26 mouse cellular contexts compared by ENCODE assay signal in the genomic region with DNA sequence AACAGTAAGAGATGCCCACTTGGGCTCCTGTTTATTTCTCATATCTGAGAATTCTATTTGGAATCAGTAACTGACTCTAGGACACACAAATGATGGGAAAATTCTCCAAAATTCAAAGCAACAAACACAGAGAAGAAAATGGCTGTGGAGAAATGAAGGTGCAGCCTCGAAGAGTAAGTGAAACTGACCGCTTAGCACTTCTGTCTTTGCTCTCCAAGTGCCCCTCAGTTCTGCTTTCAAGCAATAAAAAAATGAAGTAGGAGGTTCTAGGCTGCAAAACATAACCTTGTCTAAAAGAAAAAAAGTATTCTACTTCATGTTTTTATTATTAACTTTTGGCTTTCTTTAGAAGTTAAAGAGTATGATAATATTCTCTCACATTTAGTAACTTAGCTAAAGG.
DNase-seq lines count a peak whose midpoint lies in the region; ATAC-seq and TF ChIP-seq lines count a peak whose summit lies in the region.
"Had no signal": no experiment of that assay in that cellular context is flagged by ENCODE, and none has a peak within 500 bp of the region (broad histone marks: within the 10 kb centered on the region; RNA-seq: fewer than 3 reads in every experiment).

No protein-coding gene starts in this region.

- H3K9me3 ChIP-seq in CH12.LX (replicated peaks; ENCODE audit: low read length): no peaks in the 10 kb centered on the region
- no peaks in the 10 kb centered on the region for H3K9me3 ChIP-seq in midbrain, postnatal 0 days (ENCODE audit: low read length)
- H3K9me3 ChIP-seq in liver, embryonic 11.5 days (ENCODE audit: control insufficient read depth, low read length): no peaks in the 10 kb centered on the region
- H3K9me3 ChIP-seq: embryonic facial prominence, embryonic 12.5 days; embryonic facial prominence, embryonic 15.5 days; forebrain, embryonic 15.5 days; heart, embryonic 12.5 days; heart, embryonic 15.5 days; hindbrain, embryonic 10.5 days; hindbrain, embryonic 13.5 days; intestine, embryonic 15.5 days had no signal

- no peak for TF ChIP-seq CTCF in CH12.LX (conservative IDR thresholded peaks at IDR 0.05 in 1 of 2, IDR thresholded peaks at IDR 0.05 in 1 of 2; ENCODE audit: low read depth in 2 of 2, low read length in 2 of 2)
- TF ChIP-seq CTCF in midbrain, postnatal 0 days (IDR thresholded peaks at IDR 0.05): no peak

- no peak overlapping the region for H3K9ac ChIP-seq in CH12.LX (ENCODE audit: insufficient read depth, low read depth)
- H3K9ac ChIP-seq in midbrain, postnatal 0 days (replicated peaks; ENCODE audit: low read length, poor library complexity, severe bottlenecking): no peak overlapping the region
- H3K9ac ChIP-seq in liver, embryonic 11.5 days (ENCODE audit: low read depth, low read length): no peak overlapping the region
- H3K9ac ChIP-seq: embryonic facial prominence, embryonic 12.5 days; embryonic facial prominence, embryonic 15.5 days; forebrain, embryonic 15.5 days; heart, embryonic 12.5 days; heart, embryonic 15.5 days; hindbrain, embryonic 13.5 days; intestine, embryonic 15.5 days had no signal

- in situ Hi-C loops in CH12.LX (cut with MboI; ENCODE audit: low pct_ligation_motif_present, low pct_unique_long_range_greater_than_20kb, low sequenced_read_pairs): no loop called here

- ATAC-seq in granulocyte monocyte progenitor cell, adult 5-6 weeks (replicated peaks; ENCODE audit: poor library complexity, severe bottlenecking): peak; percentile 89
- 0 out of 2 replicates have a peak, but pooled peaks have one; percentile 40 for ATAC-seq in monocyte, adult 5-6 weeks (replicated peaks; ENCODE audit: insufficient number of reproducible peaks, low FRiP score, low TSS enrichment, poor library complexity, severe bottlenecking)
- no peak for ATAC-seq in midbrain, postnatal 0 days (ENCODE audit: low FRiP score)
- no peak for ATAC-seq in liver, embryonic 11.5 days (replicated peaks; ENCODE audit: low FRiP score)
- ATAC-seq: forebrain, embryonic 15.5 days; hindbrain, embryonic 16.5 days; intestine, embryonic 15.5 days; Patski had no signal

- H3K27ac ChIP-seq in CH12.LX (ENCODE audit: insufficient read depth, low read depth): no peak overlapping the region
- no peak overlapping the region for H3K27ac ChIP-seq in midbrain, postnatal 0 days (ENCODE audit: low read depth, low read length)
- no peak overlapping the region for H3K27ac ChIP-seq in liver, embryonic 11.5 days (ENCODE audit: low read depth, low read length)
- H3K27ac ChIP-seq: embryonic facial prominence, embryonic 12.5 days; embryonic facial prominence, embryonic 15.5 days; forebrain, embryonic 15.5 days; heart, embryonic 15.5 days; hindbrain, embryonic 10.5 days; hindbrain, embryonic 13.5 days; intestine, embryonic 15.5 days had no signal

- TF ChIP-seq EP300 in CH12.LX (IDR thresholded peaks at IDR 0.05; ENCODE audit: low read length): no peak

- H3K79me2 ChIP-seq in CH12.LX (replicated peaks; ENCODE audit: control insufficient read depth, extremely low read depth, insufficient read depth, poor library complexity, severe bottlenecking): no peaks in the 10 kb centered on the region

- WGBS in midbrain, postnatal 0 days: 95% methylated on average over 2 of the region's 2 CpGs
- 80% methylated on average over 2 of the region's 2 CpGs for WGBS in liver, embryonic 11.5 days

- TF ChIP-seq POLR2A in CH12.LX (IDR thresholded peaks at IDR 0.05; ENCODE audit: low read depth, low read length): no peak

- no peaks in the 10 kb centered on the region for H3K36me3 ChIP-seq in CH12.LX (replicated peaks in 1 of 2; ENCODE audit: control insufficient read depth in 1 of 2, insufficient read depth in 1 of 2, low read length in 1 of 2)
- no peaks in the 10 kb centered on the region for H3K36me3 ChIP-seq in midbrain, postnatal 0 days (ENCODE audit: insufficient read depth, low read length)
- no peaks in the 10 kb centered on the region for H3K36me3 ChIP-seq in liver, embryonic 11.5 days (ENCODE audit: control insufficient read depth, insufficient read depth, low read length)
- H3K36me3 ChIP-seq: embryonic facial prominence, embryonic 12.5 days; embryonic facial prominence, embryonic 15.5 days; forebrain, embryonic 15.5 days; G1E; heart, embryonic 12.5 days; heart, embryonic 15.5 days; hindbrain, embryonic 10.5 days; hindbrain, embryonic 13.5 days; intestine, embryonic 15.5 days had no signal

- H3K4me3 ChIP-seq in CH12.LX (replicated peaks in 1 of 3; ENCODE audit: low read depth in 2 of 3, low read length in 2 of 3, poor library complexity in 1 of 3): no peak overlapping the region
- no peak overlapping the region for H3K4me3 ChIP-seq in midbrain, postnatal 0 days (ENCODE audit: low read depth, low read length)
- no peak overlapping the region for H3K4me3 ChIP-seq in liver, embryonic 11.5 days (ENCODE audit: low read depth, low read length)
- H3K4me3 ChIP-seq: embryonic facial prominence, embryonic 12.5 days; embryonic facial prominence, embryonic 15.5 days; forebrain, embryonic 15.5 days; heart, embryonic 12.5 days; heart, embryonic 15.5 days; hindbrain, embryonic 10.5 days; hindbrain, embryonic 13.5 days; intestine, embryonic 15.5 days had no signal

- peak overlapping the region; percentile 24; the same call in 1 of the 2 replicates for H3K4me2 ChIP-seq in CH12.LX (ENCODE audit: insufficient read depth, low read depth, poor library complexity, severe bottlenecking)
- no peak overlapping the region for H3K4me2 ChIP-seq in midbrain, postnatal 0 days (ENCODE audit: low read depth, low read length, poor library complexity, severe bottlenecking)
- H3K4me2 ChIP-seq in liver, embryonic 11.5 days: no peak overlapping the region
- H3K4me2 ChIP-seq: embryonic facial prominence, embryonic 12.5 days; embryonic facial prominence, embryonic 15.5 days; forebrain, embryonic 15.5 days; heart, embryonic 12.5 days; heart, embryonic 15.5 days; hindbrain, embryonic 13.5 days; intestine, embryonic 15.5 days had no signal

- TF ChIP-seq RAD21 in CH12.LX (IDR thresholded peaks at IDR 0.05; ENCODE audit: low read depth, low read length): no peak

- dilution Hi-C loops in CH12.LX (cut with MboI; ENCODE audit: extremely low pct_ligation_motif_present, extremely low pct_unique_long_range_greater_than_20kb, low sequenced_read_pairs): no loop called here

- DNase-seq in A20 (ENCODE audit: low read depth, low spot score) (peak; percentile 20), CH12.LX (ENCODE audit: extremely low read depth) (no peak)
- DNase-seq in midbrain, postnatal 0 days (ENCODE audit: low spot score): no peak
- DNase-seq in liver, embryonic 11.5 days (ENCODE audit: low spot score): no peak
- DNase-seq in cerebellum, postnatal 4 days (ENCODE audit: low spot score in 2 of 2): no peak
- DNase-seq: adrenal gland, postnatal 14 days; cerebellum, adult 11-12 months; cerebellum, adult 8-10 months; cerebellum, postnatal 10 days; cerebellum, postnatal 36 days; gastrocnemius, postnatal 25 days; heart, postnatal 10 days; heart, postnatal 36 days had no signal

- no peaks in the 10 kb centered on the region for H3K4me1 ChIP-seq in CH12.LX (ENCODE audit: control insufficient read depth in 1 of 2, insufficient read depth in 2 of 2)
- H3K4me1 ChIP-seq in midbrain, postnatal 0 days (ENCODE audit: insufficient read depth, low read length): peaks cover 8% of the 10 kb centered on the region; the same call in 1 of the 2 replicates
- no peaks in the 10 kb centered on the region for H3K4me1 ChIP-seq in liver, embryonic 11.5 days (replicated peaks; ENCODE audit: control insufficient read depth, insufficient read depth, low read length)
- H3K4me1 ChIP-seq: heart, embryonic 12.5 days; intestine, embryonic 15.5 days had no signal

- no peaks in the 10 kb centered on the region for H3K27me3 ChIP-seq in CH12.LX (replicated peaks)
- H3K27me3 ChIP-seq in midbrain, postnatal 0 days (ENCODE audit: insufficient read depth, low read length): no peaks in the 10 kb centered on the region
- no peaks in the 10 kb centered on the region for H3K27me3 ChIP-seq in liver, embryonic 11.5 days (replicated peaks; ENCODE audit: control insufficient read depth, insufficient read depth, low read length)
- H3K27me3 ChIP-seq: embryonic facial prominence, embryonic 12.5 days; embryonic facial prominence, embryonic 15.5 days; forebrain, embryonic 15.5 days; intestine, embryonic 15.5 days; Patski had no signal

TF ChIP-seq in CH12.LX, 34 proteins besides CTCF, POLR2A, EP300 and RAD21:
- TF ChIP-seq SIN3A (IDR thresholded peaks at IDR 0.05; ENCODE audit: low read length) (no peak), MAFK (IDR thresholded peaks at IDR 0.05; ENCODE audit: insufficient replicate concordance, low read length) (no peak), ZMIZ1 (IDR thresholded peaks at IDR 0.05; ENCODE audit: low read depth, low read length) (no peak), IRF4 (IDR thresholded peaks at IDR 0.05; ENCODE audit: low read depth, low read length) (no peak), BHLHE40 (IDR thresholded peaks at IDR 0.05; ENCODE audit: low read depth, low read length) (no peak), NRF1 (IDR thresholded peaks at IDR 0.05; ENCODE audit: low read depth, low read length) (no peak)

Comparison
In these comparisons a context has a peak if more than half of its experiments do, and no peak if none do; other contexts are left out.
1. ATAC-seq: peak in granulocyte monocyte progenitor cell, adult 5-6 weeks (single experiment) and monocyte, adult 5-6 weeks (single experiment); none in midbrain, postnatal 0 days (single experiment) and liver, embryonic 11.5 days (single experiment).